Mouse (Mus musculus) brain, adult 2 months (tissue): ENCODE data around the gene Foxn1.

Source experiments
- DNase-seq: peaks from one replicate; pipeline ENCODE4 v3.0.0; 2011; ENCODE audit warnings: low read depth, low spot score

Gene Foxn1

GRCm38 (mm10) chr11:78358330-78359007 lies 27.9 kb downstream of the Foxn1 start:
- peak; percentile 58 for DNase-seq

- DNase-seq, result peak; percentile 71
Observed at GRCm38 (mm10) chr11:78355471-78356238, 30.7 kb downstream of the Foxn1 start.

- DNase-seq, result no peak
Observed at GRCm38 (mm10) chr11:78354905-78355304, 31.5 kb downstream of the Foxn1 start.

GRCm38 (mm10) chr11:78353081-78353480 lies 33.3 kb downstream of the Foxn1 start:
- no peak for DNase-seq

GRCm38 (mm10) chr11:78349441-78350358 lies 36.7 kb downstream of the Foxn1 start:
- DNase-seq, result no peak

GRCm38 (mm10) chr11:78348474-78348873 lies 37.9 kb downstream of the Foxn1 start:
- no peak for DNase-seq

- DNase-seq, result no peak
Observed at GRCm38 (mm10) chr11:78347908-78348307, 38.5 kb downstream of the Foxn1 start.

GRCm38 (mm10) chr11:78347070-78347754 lies 39.1 kb downstream of the Foxn1 start:
- DNase-seq, result peak; percentile 91

- no peak for DNase-seq
Observed at GRCm38 (mm10) chr11:78346326-78347069, 39.9 kb downstream of the Foxn1 start.

- DNase-seq, result no peak
Observed at GRCm38 (mm10) chr11:78345801-78346200, 40.6 kb downstream of the Foxn1 start.

GRCm38 (mm10) chr11:78344890-78345715 lies 41.3 kb downstream of the Foxn1 start:
- no peak for DNase-seq

- no peak for DNase-seq
Observed at GRCm38 (mm10) chr11:78344328-78344889, 41.9 kb downstream of the Foxn1 start.

- peak; percentile 77 for DNase-seq
Observed at GRCm38 (mm10) chr11:78343381-78344327, 42.7 kb downstream of the Foxn1 start, which contains the start of gene Unc119. Gene Unc119, plus strand, starts transcription at chr11:78343482.

- no peak for DNase-seq
Observed at GRCm38 (mm10) chr11:78341702-78342101, 44.7 kb downstream of the Foxn1 start.

GRCm38 (mm10) chr11:78337040-78337439 lies 49.3 kb downstream of the Foxn1 start:
- no peak for DNase-seq

GRCm38 (mm10) chr11:78333992-78334391 lies 52.4 kb downstream of the Foxn1 start:
- no peak for DNase-seq

- DNase-seq, result no peak
Observed at GRCm38 (mm10) chr11:78332676-78333075, 53.7 kb downstream of the Foxn1 start.

- no peak for DNase-seq
Observed at GRCm38 (mm10) chr11:78328512-78329056, 57.8 kb downstream of the Foxn1 start.
